Mouse (Mus musculus): ENCODE results near the gene Apoa4.
A peak's percentile ranks its signal among the peaks of the same experiment; 100 is the strongest.

Apoa4 gene

DNA sequence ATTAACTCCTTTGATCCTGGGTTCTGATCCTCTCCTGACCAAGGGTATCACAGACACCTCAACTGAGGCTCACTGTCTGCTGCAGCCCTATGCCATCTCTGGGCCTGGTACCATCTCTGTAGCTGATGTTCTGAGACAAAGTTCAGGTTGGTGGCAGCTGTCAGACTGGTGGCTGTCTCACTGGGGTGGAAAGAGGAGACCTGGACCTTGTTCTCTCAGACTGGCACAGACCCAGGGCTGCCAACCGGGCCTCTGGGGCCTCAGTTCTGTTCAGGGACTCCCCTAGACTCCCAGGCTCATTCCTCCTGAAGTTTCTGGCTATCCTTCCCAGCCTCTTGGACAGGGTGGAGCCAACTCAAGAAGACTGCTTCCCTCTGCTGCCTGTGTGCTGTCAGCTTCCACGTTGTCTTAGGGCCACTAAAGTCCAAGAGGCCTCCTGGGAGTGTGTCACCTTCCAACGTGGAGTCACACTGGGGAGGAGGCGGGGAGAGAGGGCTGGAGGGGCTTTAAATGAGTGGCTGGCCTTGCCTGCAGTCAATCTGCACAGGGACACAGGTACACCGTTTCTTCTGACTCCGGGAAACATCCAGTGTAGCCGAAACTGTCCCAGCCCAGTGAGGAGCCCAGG is at the start of gene Apoa4:
TSS of gene Apoa4 (plus strand) at position 171 of the 628 bp plus-strand sequence.
- DNase-seq: no peak

- no peak for DNase-seq
These were observed 49.3 kb upstream of the Apoa4 start for GRCm38 (mm10) chr9:46191234-46191633.

DNA sequence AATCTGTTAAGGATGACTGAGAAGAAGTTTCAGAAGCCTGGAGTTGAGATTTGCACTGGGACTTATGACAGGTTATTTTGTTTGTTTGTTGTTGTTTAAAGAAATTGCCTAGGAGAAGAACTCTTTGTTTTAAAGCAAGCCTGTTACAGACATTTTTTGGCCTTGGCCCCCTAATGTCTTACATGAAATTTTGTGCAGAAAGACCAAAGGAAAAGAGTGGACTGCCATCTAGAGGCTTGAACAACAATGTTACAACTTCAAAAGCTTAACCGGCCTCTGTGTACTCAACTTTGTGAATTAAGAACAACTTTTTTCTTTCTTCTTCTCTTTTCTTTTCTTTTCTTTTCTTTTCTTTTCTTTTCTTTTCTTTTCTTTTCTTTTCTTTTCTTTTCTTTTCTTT is 48.9 kb upstream of the Apoa4 start:
- no peak for DNase-seq

DNA sequence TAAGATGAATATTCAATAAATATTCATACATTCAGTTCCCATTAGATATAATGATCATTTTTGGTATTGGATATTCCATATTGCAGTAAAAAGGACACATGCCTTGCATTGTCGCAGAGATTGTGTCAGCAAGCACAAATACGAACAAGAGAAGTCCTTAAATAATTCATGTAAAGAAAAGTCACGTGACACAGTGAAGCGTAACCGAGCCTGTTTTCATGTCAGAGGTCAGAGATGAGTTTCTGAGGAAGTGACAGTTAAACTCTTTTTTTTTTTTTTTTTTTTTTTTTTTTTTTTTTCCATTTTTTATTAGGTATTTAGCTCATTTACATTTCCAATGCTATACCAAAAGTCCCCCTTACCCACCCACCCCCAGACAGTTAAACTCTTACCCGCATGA is 47.9 kb upstream of the Apoa4 start:
- DNase-seq: no peak

- no peak for DNase-seq
These were observed 45.7 kb upstream of the Apoa4 start for GRCm38 (mm10) chr9:46194809-46195208.

DNA sequence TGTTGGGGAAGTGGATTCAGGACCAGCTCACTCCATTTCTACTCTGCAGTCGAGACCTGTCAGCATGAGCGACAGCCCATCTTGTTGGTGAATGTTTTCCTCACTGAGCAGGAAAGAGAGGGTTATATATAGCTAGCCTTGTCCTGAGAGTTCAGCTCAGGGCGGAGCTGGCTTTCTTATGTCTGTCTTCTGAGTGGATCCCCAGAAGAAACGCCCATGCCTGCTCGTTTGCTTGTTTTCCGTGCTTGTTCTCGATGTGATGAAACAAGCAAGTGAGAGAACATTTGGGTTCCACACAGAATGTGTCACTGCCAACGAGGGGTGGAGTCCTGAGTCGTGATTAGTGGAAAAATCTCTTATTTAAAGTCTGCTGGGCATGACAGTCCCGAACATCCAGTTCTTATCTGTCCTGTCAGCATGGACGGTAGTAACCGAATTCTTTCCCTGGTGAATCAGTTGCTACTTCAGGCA is 43.8 kb upstream of the Apoa4 start:
- DNase-seq: no peak

- DNase-seq: no peak
These were observed 42.0 kb upstream of the Apoa4 start for GRCm38 (mm10) chr9:46198461-46198860.

DNA sequence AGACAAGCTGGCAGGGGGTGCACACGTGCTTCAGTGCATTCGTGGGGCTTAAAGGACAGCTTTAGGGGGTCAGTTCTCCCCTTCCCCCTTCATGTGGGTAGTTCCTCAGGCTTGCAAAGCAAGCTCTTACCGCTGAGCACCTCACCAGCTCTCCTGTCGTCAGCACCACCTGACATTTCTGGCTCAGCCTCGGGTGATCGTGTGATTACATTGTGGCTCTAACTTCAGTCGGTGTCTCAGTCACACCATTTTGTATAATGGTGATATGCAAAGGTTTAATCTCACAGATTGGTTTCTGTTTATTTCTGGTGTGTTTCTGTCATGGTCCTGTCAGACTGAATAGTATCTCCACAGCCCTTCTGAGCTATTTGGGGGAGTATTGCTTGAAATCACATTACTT is 41.6 kb upstream of the Apoa4 start:
- DNase-seq: no peak

DNA sequence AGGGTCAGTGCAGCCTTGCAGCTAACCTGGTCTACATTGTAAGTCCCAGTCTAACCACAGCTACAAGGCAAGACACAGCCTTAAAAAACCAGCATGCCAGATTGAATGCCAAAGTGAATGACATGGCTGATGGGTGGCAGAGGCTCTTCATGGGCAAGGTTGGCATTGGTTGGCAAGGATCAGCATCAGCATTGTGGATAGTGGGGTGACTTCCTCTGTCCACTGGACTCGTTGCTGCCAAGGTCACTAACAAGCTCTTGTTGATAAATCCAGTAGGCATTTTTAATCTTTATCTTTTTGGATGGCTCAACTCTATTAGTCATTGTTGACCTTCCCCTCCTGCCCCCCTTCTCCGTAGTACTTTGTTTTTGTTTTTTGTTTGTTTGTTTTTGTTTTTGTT is 40.9 kb upstream of the Apoa4 start:
- no peak for DNase-seq

- DNase-seq: no peak
These were observed 33.5 kb upstream of the Apoa4 start for GRCm38 (mm10) chr9:46206834-46207500.

DNA sequence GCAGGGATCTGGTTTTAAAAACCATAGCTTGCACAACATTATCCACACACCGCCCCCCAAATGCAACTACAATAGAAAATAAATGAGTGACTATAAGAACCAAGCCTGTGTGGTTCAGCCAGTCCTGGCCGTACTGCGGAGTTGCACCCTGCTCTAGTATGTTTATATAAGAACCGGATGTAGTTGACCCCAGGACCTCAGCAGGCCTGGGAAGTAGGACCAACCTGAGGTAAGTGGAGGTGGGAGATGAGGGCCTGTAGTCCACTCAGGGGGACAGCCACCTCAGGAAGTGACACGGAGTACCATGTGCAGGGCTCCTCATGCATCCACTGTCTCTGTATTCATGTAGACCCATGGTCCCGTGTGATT is 33.0 kb upstream of the Apoa4 start:
- no peak for DNase-seq

DNA sequence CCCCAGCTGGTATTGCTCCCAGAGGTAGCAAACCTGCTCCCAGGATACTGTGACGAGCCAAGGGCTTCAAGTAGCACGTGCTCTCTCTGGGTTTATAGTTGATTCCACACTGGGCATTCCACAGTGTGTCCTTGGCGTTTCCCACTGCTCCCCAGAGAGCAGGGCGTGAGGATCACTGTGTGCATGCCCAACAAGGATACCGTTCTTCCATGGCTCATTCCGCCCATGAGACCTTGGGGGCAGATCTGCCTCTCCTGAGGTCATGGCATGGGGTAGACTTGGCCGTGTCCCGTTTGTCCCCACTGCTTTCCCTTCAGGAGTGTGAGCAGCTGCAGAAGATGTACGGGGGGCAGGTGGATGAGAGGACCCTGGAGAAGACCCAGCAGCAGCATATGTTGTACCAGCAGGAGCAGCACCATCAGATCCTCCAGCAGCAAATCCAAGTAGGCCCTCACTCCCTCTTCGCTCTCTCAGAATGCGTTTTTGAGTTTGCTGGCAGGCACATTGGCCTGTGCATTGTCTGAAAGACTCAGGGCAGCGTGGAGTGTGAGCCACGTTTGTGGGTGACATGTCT is 32.0 kb upstream of the Apoa4 start:
- peak; percentile 48 for DNase-seq

GRCm38 (mm10) chr9:46210473-46210872 is 30.0 kb upstream of the Apoa4 start:
- no peak for DNase-seq

- no peak for DNase-seq
These were observed 26.2 kb upstream of the Apoa4 start for GRCm38 (mm10) chr9:46214276-46214675.

DNA sequence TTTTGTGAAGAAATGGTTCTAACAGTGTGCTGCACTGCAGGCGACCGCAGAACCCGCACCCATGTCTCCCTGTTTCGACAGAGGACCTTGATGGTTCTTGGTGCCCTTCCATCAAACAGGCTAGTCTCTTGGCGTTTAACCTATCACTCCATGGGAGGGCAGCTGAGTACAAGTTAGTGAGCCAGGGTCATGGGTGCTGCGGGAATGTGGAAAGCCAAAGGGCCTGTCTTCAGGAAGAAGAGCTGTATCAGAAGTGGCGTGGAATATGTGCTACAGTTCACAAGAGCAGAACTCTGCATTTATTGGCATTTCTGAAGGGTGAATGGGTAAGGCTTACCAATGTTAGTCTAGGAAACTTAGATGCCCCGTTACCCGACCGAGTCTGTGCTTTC is 25.6 kb upstream of the Apoa4 start:
- DNase-seq: no peak

- DNase-seq: peak; percentile 56
These were observed 24.9 kb upstream of the Apoa4 start for GRCm38 (mm10) chr9:46215338-46216322.

- no peak for DNase-seq
These were observed 23.6 kb upstream of the Apoa4 start for GRCm38 (mm10) chr9:46216744-46217470.

DNA sequence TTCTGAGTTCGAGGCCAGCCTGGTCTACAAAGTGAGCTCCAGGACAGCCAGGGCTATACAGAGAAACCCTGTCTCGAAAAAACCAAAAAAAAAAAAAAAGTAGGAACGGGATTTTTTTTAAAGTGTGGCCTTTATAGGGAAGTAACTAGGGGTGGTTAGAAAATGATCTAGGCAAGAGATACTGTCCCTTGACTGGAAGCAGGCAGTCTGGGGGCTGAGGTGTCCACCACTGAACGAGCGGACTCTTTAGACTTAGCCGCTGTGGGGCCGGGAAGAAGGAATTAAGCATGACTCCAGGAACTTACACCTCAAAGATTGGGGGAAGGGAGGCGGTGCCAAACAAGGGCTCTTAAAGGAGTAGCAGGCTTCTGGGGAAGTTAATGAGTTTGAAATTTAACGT is 22.3 kb upstream of the Apoa4 start:
- no peak for DNase-seq

DNA sequence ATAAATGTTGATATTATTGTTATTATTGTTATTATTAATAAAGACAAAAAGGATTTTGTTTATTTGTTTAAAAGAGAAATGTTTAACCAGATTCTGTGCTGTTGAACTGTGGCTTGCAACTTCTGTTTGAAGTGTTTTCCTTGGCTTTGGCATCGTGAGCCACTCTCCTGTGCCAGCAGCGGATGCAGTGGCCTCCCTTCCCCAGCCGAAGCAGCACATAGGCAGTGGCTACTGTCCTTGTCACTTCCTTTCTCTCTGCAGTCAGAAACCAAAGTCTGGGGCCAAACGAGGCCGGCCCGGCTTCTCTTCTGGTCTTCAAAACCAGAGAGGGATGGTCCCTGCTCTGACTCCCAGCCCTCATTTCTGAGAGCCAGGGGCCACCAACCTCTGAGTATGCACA is 17.4 kb upstream of the Apoa4 start:
- no peak for DNase-seq

GRCm38 (mm10) chr9:46224101-46224500 is 16.4 kb upstream of the Apoa4 start:
- no peak for DNase-seq

DNA sequence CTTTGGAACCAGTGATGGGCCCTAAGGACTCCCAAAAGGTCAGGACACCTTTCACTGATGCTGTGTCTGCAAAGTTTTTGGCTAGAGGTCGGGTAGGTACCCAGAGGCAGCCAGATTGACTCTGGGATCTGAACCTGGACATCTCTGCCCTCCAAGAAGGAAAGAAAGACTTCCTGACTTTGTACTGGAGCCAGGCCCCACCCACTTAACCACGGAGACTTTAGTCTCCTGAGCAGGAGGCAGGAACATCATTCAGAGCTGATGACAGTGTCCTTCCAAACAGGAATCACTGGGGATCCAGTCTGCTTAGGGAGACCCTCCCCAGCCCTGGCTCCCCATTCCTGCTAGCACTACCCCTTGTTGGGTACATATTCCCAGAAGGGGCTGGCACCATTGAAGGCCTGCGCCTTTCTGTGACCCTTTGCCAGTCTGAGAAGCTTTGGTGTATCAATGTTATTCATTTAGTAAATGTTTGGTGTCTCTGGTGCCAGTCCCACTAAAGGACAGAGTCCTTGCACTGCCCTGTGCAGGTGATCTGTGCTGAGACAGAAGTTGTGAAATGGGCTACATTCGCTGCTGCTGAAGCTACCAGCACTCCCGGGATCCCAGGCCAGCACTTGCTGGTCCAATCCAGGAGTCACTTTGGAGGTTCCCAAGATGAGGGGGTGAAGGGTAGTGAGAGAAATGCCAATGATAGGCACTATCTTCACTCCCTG is 15.4 kb upstream of the Apoa4 start:
- DNase-seq: no peak

DNA sequence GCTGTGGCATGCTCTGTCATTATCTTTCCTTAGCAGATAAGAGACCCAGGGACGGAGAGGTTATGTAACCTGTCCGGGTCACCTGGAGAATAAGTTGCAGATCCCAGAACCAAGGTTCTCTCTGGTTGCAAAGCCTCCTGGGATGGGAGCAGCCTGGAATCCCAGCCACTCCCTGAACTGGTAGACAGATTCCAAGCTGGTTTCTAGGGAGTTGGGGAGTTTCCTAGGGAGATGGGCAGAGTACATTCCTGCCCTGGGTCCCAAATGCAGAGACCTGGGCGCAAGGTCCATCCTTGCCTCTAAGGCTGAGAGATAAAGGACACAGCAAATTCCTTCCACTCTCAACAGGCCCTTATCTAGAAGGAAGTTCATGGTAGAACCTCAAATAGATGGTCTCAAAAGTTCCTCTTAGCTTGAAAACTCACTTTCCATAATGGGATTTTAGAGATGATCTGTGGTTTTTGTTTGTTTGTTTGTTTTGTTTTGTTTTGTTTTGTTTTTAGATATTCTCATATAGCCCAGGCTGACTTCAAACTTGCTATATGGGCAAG is 13.4 kb upstream of the Apoa4 start:
- no peak for DNase-seq

Measured in cerebellum, adult 8-10 months (tissue).